Comparison of ENCODE assay signal across 9 mouse cellular contexts in the genomic region with DNA sequence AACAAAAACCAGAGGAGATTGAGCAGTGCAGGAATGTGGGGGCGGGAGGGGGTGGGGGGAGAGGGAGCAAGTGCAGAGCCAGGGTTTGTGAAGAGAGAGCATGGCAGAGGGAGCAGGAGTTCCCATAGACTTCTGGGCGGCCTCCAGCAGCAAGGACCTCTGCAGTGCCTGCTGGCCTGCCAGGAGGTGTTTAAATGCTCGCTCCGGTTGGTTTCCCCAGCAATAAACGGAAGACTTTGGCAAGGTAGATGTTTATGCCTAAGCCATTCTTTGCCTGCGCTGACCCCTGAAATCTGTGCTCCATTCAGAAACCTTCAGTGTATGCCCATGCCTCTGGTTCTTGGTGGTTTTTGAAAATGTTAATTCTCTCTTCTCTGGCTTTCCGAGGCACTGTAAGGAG. TPM values are rescaled to one million over a fixed set of nuclear protein-coding genes. Genes with fewer than 3 reads are reported as not detected.
DNase-seq lines count a peak whose midpoint lies in the region; ATAC-seq and TF ChIP-seq lines count a peak whose summit lies in the region.
"Had no signal": no experiment of that assay in that cellular context is flagged by ENCODE, and none has a peak within 500 bp of the region (broad histone marks: within the 10 kb centered on the region; RNA-seq: fewer than 3 reads in every experiment).

No protein-coding gene starts in this region.

- intact Hi-C loops in gastrocnemius, postnatal 36 days (cut with DNase I): no loop called here

- H3K36me3 ChIP-seq in erythroblast, embryonic 14.5 days (ENCODE audit: control insufficient read depth): peaks cover 96% of the 10 kb centered on the region
- H3K36me3 ChIP-seq in stomach, postnatal 0 days (ENCODE audit: control insufficient read depth, insufficient read depth, low read length): no peaks in the 10 kb centered on the region

- TF ChIP-seq CTCF in stomach, postnatal 0 days (IDR thresholded peaks at IDR 0.05; ENCODE audit: low read depth): no peak

- no peak overlapping the region for H3K9ac ChIP-seq in stomach, postnatal 0 days (ENCODE audit: low read length)

- WGBS in stomach, postnatal 0 days: 67% methylated on average over 7 of the region's 7 CpGs

- no peak overlapping the region for H3K27ac ChIP-seq in stomach, postnatal 0 days (replicated peaks)

- H3K9me3 ChIP-seq in erythroblast, embryonic 14.5 days (ENCODE audit: control insufficient read depth, low read length): no peaks in the 10 kb centered on the region
- H3K9me3 ChIP-seq in stomach, postnatal 0 days (ENCODE audit: control insufficient read depth, low read length): no peaks in the 10 kb centered on the region

- H3K4me1 ChIP-seq in erythroblast, embryonic 14.5 days (ENCODE audit: control insufficient read depth): peaks cover 96% of the 10 kb centered on the region
- H3K4me1 ChIP-seq in stomach, postnatal 0 days (replicated peaks; ENCODE audit: control insufficient read depth, insufficient read depth): peaks cover 3% of the 10 kb centered on the region; the same call in 1 of the 2 replicates

- peak; percentile 26 for DNase-seq in retina, postnatal 1 day
- DNase-seq in retina, embryonic 14.5 days (ENCODE audit: low spot score): no peak
- peak; percentile 76 for DNase-seq in kidney, postnatal 10 days
- no peak for DNase-seq in stomach, postnatal 0 days (ENCODE audit: low spot score)
- DNase-seq in thymus, postnatal 4 days: no peak
- DNase-seq in gastrocnemius, postnatal 36 days: no peak
- DNase-seq: gastrocnemius, postnatal 10 days had no signal

- TF ChIP-seq EP300 in stomach, postnatal 0 days (optimal IDR thresholded peaks at IDR 0.05): no peak

- H3K4me2 ChIP-seq in stomach, postnatal 0 days (replicated peaks; ENCODE audit: low read depth): no peak overlapping the region

- no peak for ATAC-seq in erythroblast, adult 5-6 weeks (replicated peaks; ENCODE audit: low FRiP score, poor library complexity, severe bottlenecking)
- peak; percentile 41; the same call in 1 of the 2 replicates for ATAC-seq in stomach, postnatal 0 days (ENCODE audit: low FRiP score, low TSS enrichment)

- H3K4me3 ChIP-seq in erythroblast, embryonic 14.5 days (replicated peaks): peak overlapping the region; percentile 60
- H3K4me3 ChIP-seq in stomach, postnatal 0 days (ENCODE audit: low read depth, low read length): no peak overlapping the region

- H3K27me3 ChIP-seq in erythroblast, embryonic 14.5 days (ENCODE audit: control insufficient read depth): no peaks in the 10 kb centered on the region
- H3K27me3 ChIP-seq in stomach, postnatal 0 days (ENCODE audit: control insufficient read depth, insufficient read depth, low read length): no peaks in the 10 kb centered on the region

RNA-seq across cellular contexts. Expression of gene Gmpr, which starts 19.0 kb away (rescaled TPM):
- 229 and 320 TPM in 2 replicates for polyA plus RNA-seq in erythroblast, embryonic 14.5 days (2012)
- total RNA-seq in erythroblast, adult 5-6 weeks (2015; ENCODE audit: low replicate concordance): 0.96 and 1.3 TPM in 2 replicates
- 2.4 and 4.6 TPM in 2 replicates for total RNA-seq in erythroblast, adult 5-6 weeks (2017; ENCODE audit: low replicate concordance)
- polyA plus RNA-seq in stomach, postnatal 0 days (2015; fragmentation: Nextera tagmentation; extraction: Ambion mirVana): 38.7 and 40.3 TPM in 2 replicates
- 100 to 1,000 TPM; 157 to 197 TPM for total RNA-seq in gastrocnemius, postnatal 36 days (2021)

Comparison
In these comparisons a context has a peak if more than half of its experiments do, and no peak if none do; other contexts are left out.
1. DNase-seq: peak in retina, postnatal 1 day (single experiment) and kidney, postnatal 10 days (single experiment); none in retina, embryonic 14.5 days (single experiment), stomach, postnatal 0 days (single experiment), thymus, postnatal 4 days (single experiment) and gastrocnemius, postnatal 36 days (0 of 2).
2. RNA of gene Gmpr, which starts 19.0 kb away (total RNA-seq): 157 to 197 TPM in gastrocnemius, postnatal 36 days; 0.96 to 4.6 TPM in erythroblast, adult 5-6 weeks; every median in the first group is over 10 times any median in the second.